ENCODE assay signal across 33 mouse cellular contexts in the genomic region with DNA sequence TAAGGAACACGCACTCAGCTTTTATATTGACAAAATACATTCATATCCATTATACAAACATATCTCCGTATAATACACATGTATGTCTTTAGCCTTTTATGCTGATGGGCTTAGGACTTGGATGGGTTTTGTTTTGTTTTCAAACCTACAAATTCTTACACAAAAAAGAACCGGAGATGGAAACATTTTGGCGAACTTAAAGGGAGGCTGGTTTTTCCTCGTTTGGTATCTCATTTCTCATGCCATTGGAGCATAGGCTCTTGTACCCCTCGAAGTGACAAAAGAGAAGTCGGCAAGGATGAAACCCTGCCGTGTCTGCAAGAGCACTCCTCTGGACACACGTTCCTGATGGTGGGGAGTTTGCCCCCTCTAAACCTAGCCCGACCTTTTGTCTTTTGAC. TPM values are rescaled to one million over a fixed set of nuclear protein-coding genes. Genes with fewer than 3 reads are reported as not detected.
DNase-seq lines count a peak whose midpoint lies in the region; ATAC-seq lines count a peak whose summit lies in the region.
"Had no signal": no experiment of that assay in that cellular context is flagged by ENCODE, and none has a peak within 500 bp of the region (broad histone marks: within the 10 kb centered on the region; RNA-seq: fewer than 3 reads in every experiment).

No protein-coding gene starts in this region.

- no peaks in the 10 kb centered on the region for H3K9me3 ChIP-seq in hindbrain, embryonic 11.5 days (ENCODE audit: control insufficient read depth, low read length)
- H3K9me3 ChIP-seq in hindbrain, embryonic 10.5 days: no peaks in the 10 kb centered on the region
- no peaks in the 10 kb centered on the region for H3K9me3 ChIP-seq in midbrain, embryonic 14.5 days (ENCODE audit: control insufficient read depth, low read length)
- H3K9me3 ChIP-seq in midbrain, embryonic 15.5 days: no peaks in the 10 kb centered on the region
- H3K9me3 ChIP-seq: embryonic facial prominence, embryonic 10.5 days; embryonic facial prominence, embryonic 13.5 days; forebrain, embryonic 12.5 days; forebrain, embryonic 15.5 days; G1E; heart, embryonic 10.5 days; heart, embryonic 13.5 days; hindbrain, embryonic 13.5 days; intestine, embryonic 15.5 days had no signal

- WGBS in hindbrain, embryonic 11.5 days: 3% methylated on average over 10 of the region's 10 CpGs
- 2% methylated on average over 10 of the region's 10 CpGs for WGBS in hindbrain, embryonic 10.5 days
- WGBS in midbrain, embryonic 14.5 days: 5% methylated on average over 10 of the region's 10 CpGs
- 3% methylated on average over 10 of the region's 10 CpGs for WGBS in midbrain, embryonic 15.5 days

- ATAC-seq in hindbrain, embryonic 11.5 days (ENCODE audit: low FRiP score): no peak
- no peak for ATAC-seq in midbrain, embryonic 14.5 days (ENCODE audit: low FRiP score, low TSS enrichment)
- no peak for ATAC-seq in midbrain, embryonic 15.5 days (replicated peaks)
- ATAC-seq: forebrain, embryonic 15.5 days; hindbrain, embryonic 16.5 days; intestine, embryonic 15.5 days; Patski had no signal

- no peak overlapping the region for H3K4me2 ChIP-seq in hindbrain, embryonic 11.5 days (replicated peaks; ENCODE audit: low read depth, low read length)
- no peak overlapping the region for H3K4me2 ChIP-seq in midbrain, embryonic 14.5 days (ENCODE audit: low read length)
- H3K4me2 ChIP-seq in midbrain, embryonic 15.5 days: no peak overlapping the region
- H3K4me2 ChIP-seq: embryonic facial prominence, embryonic 13.5 days; forebrain, embryonic 12.5 days; forebrain, embryonic 15.5 days; heart, embryonic 13.5 days; hindbrain, embryonic 13.5 days; intestine, embryonic 15.5 days had no signal

- H3K36me3 ChIP-seq in hindbrain, embryonic 11.5 days (ENCODE audit: control insufficient read depth, insufficient read depth, low read length): no peaks in the 10 kb centered on the region
- H3K36me3 ChIP-seq in hindbrain, embryonic 10.5 days: no peaks in the 10 kb centered on the region
- H3K36me3 ChIP-seq in midbrain, embryonic 14.5 days (ENCODE audit: control insufficient read depth, insufficient read depth, low read length): no peaks in the 10 kb centered on the region
- H3K36me3 ChIP-seq in midbrain, embryonic 15.5 days (replicated peaks): no peaks in the 10 kb centered on the region
- H3K36me3 ChIP-seq: embryonic facial prominence, embryonic 10.5 days; embryonic facial prominence, embryonic 13.5 days; forebrain, embryonic 12.5 days; forebrain, embryonic 15.5 days; G1E; heart, embryonic 10.5 days; heart, embryonic 13.5 days; hindbrain, embryonic 13.5 days; intestine, embryonic 15.5 days had no signal

- no peak overlapping the region for H3K4me3 ChIP-seq in hindbrain, embryonic 11.5 days (ENCODE audit: low read depth, low read length)
- H3K4me3 ChIP-seq in hindbrain, embryonic 10.5 days: no peak overlapping the region; the same call in 1 of the 2 replicates
- H3K4me3 ChIP-seq in midbrain, embryonic 14.5 days (replicated peaks; ENCODE audit: low read depth, low read length): no peak overlapping the region
- no peak overlapping the region for H3K4me3 ChIP-seq in midbrain, embryonic 15.5 days
- H3K4me3 ChIP-seq: embryonic facial prominence, embryonic 10.5 days; embryonic facial prominence, embryonic 13.5 days; erythroblast, embryonic 14.5 days; forebrain, embryonic 12.5 days; forebrain, embryonic 15.5 days; heart, adult 2 months; heart, embryonic 10.5 days; heart, embryonic 13.5 days; hindbrain, embryonic 13.5 days; intestine, embryonic 15.5 days had no signal

- DNase-seq in hindbrain, embryonic 11.5 days (ENCODE audit: low spot score): peak; percentile 42
- no peak for DNase-seq in hindbrain, embryonic 10.5 days (ENCODE audit: low spot score)
- no peak for DNase-seq in midbrain, embryonic 14.5 days
- peak; percentile 40 for DNase-seq in embryo, embryonic 10.5 days (ENCODE audit: low spot score)
- no peak for DNase-seq in layer of hippocampus, postnatal 14 days (ENCODE audit: low spot score in 2 of 2)
- DNase-seq: adrenal gland, postnatal 10 days; adrenal gland, postnatal 36 days; B cell, adult 2 months; cerebellum, adult 11 months; cerebellum, adult 2 months; cerebellum, adult 9-11 months; cerebellum, postnatal 25 days; gastrocnemius, postnatal 10 days; gastrocnemius, postnatal 36 days; heart, adult 2 months; heart, postnatal 14 days; heart, postnatal 4 days had no signal

- no peak overlapping the region for H3K27ac ChIP-seq in hindbrain, embryonic 11.5 days (ENCODE audit: low read depth, low read length)
- no peak overlapping the region for H3K27ac ChIP-seq in hindbrain, embryonic 10.5 days
- H3K27ac ChIP-seq in midbrain, embryonic 14.5 days (replicated peaks; ENCODE audit: low read depth, low read length): 0 out of 2 replicates have a peak overlapping the region, but pooled peaks have one; percentile 17
- H3K27ac ChIP-seq in midbrain, embryonic 15.5 days: no peak overlapping the region
- H3K27ac ChIP-seq: embryonic facial prominence, embryonic 10.5 days; embryonic facial prominence, embryonic 13.5 days; forebrain, embryonic 12.5 days; forebrain, embryonic 15.5 days; heart, adult 2 months; heart, embryonic 10.5 days; heart, embryonic 13.5 days; hindbrain, embryonic 13.5 days; intestine, embryonic 15.5 days had no signal

- H3K27me3 ChIP-seq in hindbrain, embryonic 11.5 days (ENCODE audit: control insufficient read depth, insufficient read depth, low read length): peaks cover 44% of the 10 kb centered on the region
- peaks cover 92% of the 10 kb centered on the region for H3K27me3 ChIP-seq in hindbrain, embryonic 10.5 days (ENCODE audit: insufficient read depth, poor library complexity, severe bottlenecking)
- peaks cover 66% of the 10 kb centered on the region for H3K27me3 ChIP-seq in midbrain, embryonic 14.5 days (ENCODE audit: control insufficient read depth, insufficient read depth, low read length)
- H3K27me3 ChIP-seq in midbrain, embryonic 15.5 days (replicated peaks): peaks cover 65% of the 10 kb centered on the region
- H3K27me3 ChIP-seq: CH12.LX had no signal

- H3K4me1 ChIP-seq in hindbrain, embryonic 11.5 days (replicated peaks; ENCODE audit: control insufficient read depth, insufficient read depth, low read length): peaks cover 6% of the 10 kb centered on the region; the same call in 1 of the 2 replicates
- peaks cover 38% of the 10 kb centered on the region for H3K4me1 ChIP-seq in hindbrain, embryonic 10.5 days (replicated peaks)
- no peaks in the 10 kb centered on the region for H3K4me1 ChIP-seq in midbrain, embryonic 14.5 days (ENCODE audit: control insufficient read depth, insufficient read depth, low read length)
- H3K4me1 ChIP-seq in midbrain, embryonic 15.5 days: peaks cover 3% of the 10 kb centered on the region; the same call in 1 of the 2 replicates

- no peak overlapping the region for H3K9ac ChIP-seq in hindbrain, embryonic 11.5 days (ENCODE audit: low read depth, low read length)
- H3K9ac ChIP-seq in midbrain, embryonic 14.5 days (replicated peaks; ENCODE audit: low read length): no peak overlapping the region
- H3K9ac ChIP-seq in midbrain, embryonic 15.5 days: no peak overlapping the region
- H3K9ac ChIP-seq: embryonic facial prominence, embryonic 13.5 days; forebrain, embryonic 12.5 days; forebrain, embryonic 15.5 days; heart, embryonic 13.5 days; hindbrain, embryonic 13.5 days; intestine, embryonic 15.5 days had no signal

RNA-seq across cellular contexts. Expression of gene Pax5, which starts 6.1 kb away (rescaled TPM):
- polyA plus RNA-seq in hindbrain, embryonic 11.5 days (2014; fragmentation: Nextera tagmentation; extraction: Ambion mirVana): 3.3 and 4.8 TPM in 2 replicates
- 4.4 and 4.9 TPM in 2 replicates for polyA plus RNA-seq in hindbrain, embryonic 10.5 days (2016; fragmentation: Nextera tagmentation; extraction: Ambion mirVana)
- polyA plus RNA-seq in midbrain, embryonic 14.5 days (2014; fragmentation: Nextera tagmentation; extraction: Ambion mirVana): 9.2 and 11.3 TPM in 2 replicates
- polyA plus RNA-seq in midbrain, embryonic 15.5 days (2015; fragmentation: Nextera tagmentation; extraction: Ambion mirVana): 7.8 and 9.1 TPM in 2 replicates
- under 1 TPM; 0.14 to 0.37 TPM for total RNA-seq in layer of hippocampus, postnatal 14 days (2021)
- total RNA-seq: common myeloid progenitor, adult 5-6 weeks; gastrocnemius, postnatal 36 days; granulocyte monocyte progenitor cell, adult 5-6 weeks had no signal
- polyA plus RNA-seq: embryonic facial prominence, embryonic 13.5 days; G1E; Patski had no signal

RNA-seq across cellular contexts. Expression of gene Zcchc7, which starts 39.3 kb away (rescaled TPM):
- polyA plus RNA-seq in hindbrain, embryonic 11.5 days (2014; fragmentation: Nextera tagmentation; extraction: Ambion mirVana): 24.4 and 31.3 TPM in 2 replicates
- polyA plus RNA-seq in hindbrain, embryonic 10.5 days (2016; fragmentation: Nextera tagmentation; extraction: Ambion mirVana): 19.5 and 25.3 TPM in 2 replicates
- 38.3 and 39.8 TPM in 2 replicates for polyA plus RNA-seq in midbrain, embryonic 14.5 days (2014; fragmentation: Nextera tagmentation; extraction: Ambion mirVana)
- polyA plus RNA-seq in midbrain, embryonic 15.5 days (2015; fragmentation: Nextera tagmentation; extraction: Ambion mirVana): 35.3 and 37.1 TPM in 2 replicates
- 10 to 100 TPM; 55.4 to 67.0 TPM for total RNA-seq in layer of hippocampus, postnatal 14 days (2021)

Comparison
In these comparisons a context has a peak if more than half of its experiments do, and no peak if none do; other contexts are left out.
1. DNase-seq: peak in hindbrain, embryonic 11.5 days (single experiment) and embryo, embryonic 10.5 days (single experiment); none in hindbrain, embryonic 10.5 days (single experiment), midbrain, embryonic 14.5 days (single experiment) and layer of hippocampus, postnatal 14 days (0 of 2).